Mouse (Mus musculus): Measurements from ENCODE around the gene Abhd14b.

Abhd14b gene

DNA sequence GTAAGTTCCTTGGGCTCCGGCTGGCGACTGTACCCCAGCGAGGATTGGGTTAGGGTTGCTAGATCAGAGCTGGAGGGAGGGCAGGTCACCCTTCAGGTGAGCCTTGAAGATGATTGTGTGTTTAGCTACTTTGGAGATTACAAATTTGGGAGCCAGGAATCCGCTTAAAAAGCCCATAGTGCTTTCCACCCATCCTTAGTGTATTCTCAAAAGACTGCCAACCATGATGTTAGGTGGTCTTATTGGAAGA is 17.3 kb upstream of the Abhd14b start:
- DNase-seq = no peak

DNA sequence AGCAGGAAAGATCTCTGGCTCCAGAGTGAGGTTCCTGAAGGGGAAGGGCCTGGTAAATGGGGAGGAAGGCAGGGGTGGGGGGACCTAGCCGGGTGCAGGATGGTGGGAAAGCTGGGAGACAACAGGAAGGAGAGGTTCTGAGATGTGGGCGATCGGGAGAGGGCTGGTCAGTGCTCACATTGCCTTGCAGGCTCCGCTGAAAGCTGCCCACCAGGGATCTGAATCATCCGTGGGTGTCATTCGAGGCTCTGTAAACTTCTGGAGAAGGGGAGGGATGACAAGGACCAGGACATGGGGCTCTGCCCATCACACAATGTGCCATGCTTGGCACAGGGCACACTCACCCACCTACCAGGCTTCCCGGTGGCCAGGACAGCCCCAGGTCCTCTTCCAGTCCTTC is 13.9 kb upstream of the Abhd14b start:
- no peak for DNase-seq

DNA sequence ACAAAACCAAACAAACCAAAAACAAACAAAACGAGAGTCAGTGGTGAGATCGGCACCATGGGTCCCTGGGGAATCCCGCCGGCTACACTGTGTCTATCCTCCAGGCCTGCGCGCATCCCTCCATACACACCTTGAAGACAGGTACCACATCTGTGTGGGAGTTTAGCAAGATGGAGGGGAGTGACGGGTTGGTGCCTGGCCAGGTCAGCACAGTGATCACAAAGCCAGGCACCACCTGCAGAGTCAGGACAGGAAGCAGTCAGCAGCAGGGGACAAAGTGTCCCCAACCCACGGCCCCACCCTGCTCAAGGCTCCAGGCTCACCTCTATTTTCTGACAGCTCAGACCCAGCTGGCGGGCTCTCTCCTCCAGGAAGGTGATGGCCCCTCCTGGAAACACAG is 10.7 kb upstream of the Abhd14b start:
- no peak for DNase-seq

DNA sequence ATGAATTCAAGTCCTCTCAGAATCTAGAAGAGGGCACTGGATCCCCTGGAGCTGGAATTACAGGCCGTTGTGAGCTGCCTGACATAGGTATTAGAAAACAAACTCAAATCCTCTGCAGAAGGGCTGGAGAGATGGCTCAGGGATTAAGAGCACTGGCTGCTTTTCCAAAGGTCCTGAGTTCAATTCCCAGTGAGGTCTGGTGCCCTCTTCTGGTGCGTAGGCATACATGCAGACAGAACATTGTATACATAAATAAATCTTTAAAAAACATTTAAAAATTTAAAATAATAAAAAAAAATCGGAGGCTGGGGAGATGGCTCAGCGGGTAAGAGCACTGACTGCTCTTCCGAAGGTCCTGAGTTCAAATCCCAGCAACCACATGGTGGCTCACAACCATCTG is 4.6 kb upstream of the Abhd14b start:
- no peak for DNase-seq

DNA sequence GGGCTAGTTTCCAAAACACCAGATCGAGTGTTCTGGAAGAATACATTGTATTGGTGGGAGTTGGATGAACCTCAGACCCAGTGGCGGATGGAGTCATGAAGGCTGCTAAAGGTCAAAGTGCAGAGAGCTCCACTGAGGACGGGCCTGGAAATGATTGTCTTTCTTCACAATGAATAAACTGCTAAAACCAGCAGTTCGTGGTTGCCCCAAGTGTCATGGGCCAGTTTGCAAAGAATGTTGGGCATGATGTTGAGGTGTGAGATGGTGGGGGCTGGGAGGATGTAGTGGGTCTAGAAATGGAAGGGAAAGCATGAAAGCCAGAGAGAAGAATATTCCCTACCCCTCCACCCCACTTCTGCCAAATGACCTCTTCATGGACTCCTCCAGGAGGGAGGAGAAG is 2.4 kb upstream of the Abhd14b start:
- no peak for DNase-seq

DNA sequence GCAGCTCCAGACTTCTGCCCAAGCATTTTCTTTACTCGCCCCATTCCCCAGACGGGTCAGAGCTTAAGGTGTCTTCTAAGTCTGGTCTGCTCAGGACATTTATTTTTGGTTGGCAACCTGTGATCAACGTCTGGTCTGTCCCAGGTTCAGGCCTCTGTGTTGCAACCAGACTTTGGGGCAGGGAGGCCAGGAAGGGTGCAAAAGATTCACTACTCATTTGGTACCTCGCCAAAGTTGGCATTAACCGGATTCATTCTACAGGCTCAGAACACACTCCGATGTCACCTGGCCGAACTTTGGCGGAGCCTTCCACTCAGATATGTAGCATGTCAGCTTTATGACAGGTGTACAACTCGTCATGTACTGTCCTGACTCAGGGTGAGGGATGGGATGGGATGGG is 692 bp downstream of the Abhd14b start:
- DNase-seq = no peak

DNA sequence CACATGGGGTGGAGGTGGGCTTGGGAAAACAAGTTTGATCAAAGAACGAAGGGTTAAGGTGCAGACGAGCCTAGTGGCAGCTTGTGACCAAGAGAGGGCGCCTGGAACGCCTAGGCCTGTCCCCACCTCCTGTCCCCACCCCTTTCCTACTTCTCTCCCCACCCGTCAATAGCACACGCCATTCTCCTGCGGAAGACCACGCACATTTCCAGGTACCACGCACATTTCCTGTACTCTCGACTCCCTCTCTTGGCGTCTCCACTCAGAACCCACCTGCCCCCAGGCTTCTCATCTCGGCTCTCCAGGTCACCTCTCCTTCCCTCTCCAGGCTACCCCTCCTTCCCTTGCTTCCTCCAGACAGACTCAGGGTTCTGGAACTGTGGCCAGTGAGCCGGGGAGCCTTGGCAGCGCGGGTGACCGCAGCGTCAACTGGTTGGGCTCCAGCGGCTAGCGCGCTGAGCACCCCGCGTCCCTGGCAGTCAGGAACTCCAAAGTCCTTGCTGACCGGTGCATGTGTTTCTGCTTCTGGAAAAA is 1.3 kb downstream of the Abhd14b start:
- peak; percentile 79 to 88 for DNase-seq

DNA sequence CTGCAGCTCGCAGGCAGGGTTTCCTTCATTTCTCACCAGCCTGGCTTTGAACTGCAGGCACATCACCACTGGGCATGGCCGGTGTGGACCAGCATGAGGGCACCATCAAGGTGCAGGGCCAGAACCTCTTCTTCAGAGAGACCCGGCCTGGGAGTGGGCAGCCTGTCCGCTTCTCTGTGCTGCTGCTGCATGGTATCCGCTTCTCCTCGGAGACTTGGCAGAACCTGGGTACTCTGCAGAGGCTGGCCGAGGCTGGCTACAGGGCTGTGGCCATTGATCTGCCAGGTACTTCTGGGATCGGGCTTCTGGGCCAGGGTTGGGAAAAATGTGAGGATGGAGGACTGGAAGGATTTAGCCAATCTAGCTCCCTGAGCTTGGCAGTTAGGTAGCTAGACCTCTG is 2.7 kb downstream of the Abhd14b start:
- DNase-seq = no peak

DNA sequence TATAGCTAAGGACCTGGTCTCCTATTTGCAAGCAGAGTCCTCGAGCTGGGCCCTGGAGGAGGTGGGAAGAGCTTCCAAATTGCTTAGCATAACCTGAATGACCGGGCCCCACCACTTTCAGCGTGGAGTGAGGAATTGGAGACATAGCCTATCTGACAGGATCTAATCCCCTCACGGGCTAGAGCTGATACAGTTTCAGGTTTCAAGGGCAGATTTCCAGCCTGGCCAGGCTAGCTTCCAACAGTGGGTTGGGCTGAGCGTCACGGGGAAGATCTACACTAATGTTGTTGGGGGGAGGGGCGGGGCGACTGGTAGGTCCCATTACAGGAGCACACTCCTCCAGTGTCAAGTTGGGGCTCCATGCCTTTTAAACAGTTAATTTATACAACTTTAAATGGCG is 3.4 kb downstream of the Abhd14b start:
- peak; percentile 85 to 89 for DNase-seq

DNA sequence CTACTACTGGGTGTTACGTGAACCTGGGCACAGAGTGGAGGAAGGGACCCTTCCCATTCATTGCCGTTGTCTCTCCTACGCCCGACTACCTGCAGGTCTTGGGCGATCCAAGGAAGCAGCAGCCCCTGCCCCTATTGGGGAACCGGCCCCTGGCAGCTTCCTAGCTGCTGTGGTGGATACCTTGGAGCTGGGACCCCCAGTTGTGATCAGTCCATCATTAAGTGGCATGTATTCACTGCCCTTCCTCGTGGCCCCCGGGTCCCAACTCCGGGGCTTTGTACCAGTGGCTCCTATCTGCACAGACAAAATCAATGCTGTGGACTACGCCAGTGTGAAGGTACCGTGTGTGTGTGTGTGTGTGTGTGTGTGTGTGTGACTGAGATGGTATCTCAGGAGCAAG is 4.0 kb downstream of the Abhd14b start:
- DNase-seq = no peak

DNA sequence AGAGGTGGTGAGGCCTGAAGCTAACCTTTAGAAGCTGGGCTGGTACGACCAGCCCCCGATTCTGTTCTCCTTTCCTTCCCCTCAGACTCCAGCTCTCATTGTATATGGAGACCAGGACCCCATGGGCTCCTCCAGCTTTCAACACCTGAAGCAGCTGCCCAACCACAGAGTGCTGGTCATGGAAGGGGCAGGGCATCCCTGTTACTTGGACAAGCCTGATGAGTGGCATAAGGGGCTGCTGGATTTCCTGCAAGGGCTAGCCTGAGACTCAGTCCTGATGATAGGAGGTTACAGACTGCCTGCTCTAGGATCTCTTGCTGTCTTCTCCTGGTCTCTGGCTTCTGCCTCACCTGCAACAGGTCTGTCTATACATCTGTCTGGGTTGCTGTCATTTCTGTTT is 4.6 kb downstream of the Abhd14b start:
- DNase-seq = no peak

DNA sequence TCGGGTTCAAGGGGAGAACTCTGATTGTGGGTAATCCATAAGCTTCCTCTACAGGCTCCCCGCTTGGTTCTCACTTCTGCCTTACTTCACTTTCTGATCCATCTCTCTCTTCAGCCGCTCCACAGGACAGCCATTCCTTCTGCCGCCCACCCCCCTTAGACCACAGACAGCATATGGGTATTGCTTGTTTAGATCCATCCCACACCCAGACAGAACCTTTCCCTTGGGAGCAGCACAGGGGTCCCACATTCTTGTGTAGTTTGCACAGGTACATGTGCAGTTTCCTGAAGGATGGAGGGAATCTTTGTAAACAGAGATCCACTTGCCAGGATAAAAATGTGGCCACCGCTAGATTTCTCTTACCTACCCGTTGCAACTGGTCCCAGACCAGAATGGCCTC is 5.1 kb downstream of the Abhd14b start:
- DNase-seq = no peak

DNA sequence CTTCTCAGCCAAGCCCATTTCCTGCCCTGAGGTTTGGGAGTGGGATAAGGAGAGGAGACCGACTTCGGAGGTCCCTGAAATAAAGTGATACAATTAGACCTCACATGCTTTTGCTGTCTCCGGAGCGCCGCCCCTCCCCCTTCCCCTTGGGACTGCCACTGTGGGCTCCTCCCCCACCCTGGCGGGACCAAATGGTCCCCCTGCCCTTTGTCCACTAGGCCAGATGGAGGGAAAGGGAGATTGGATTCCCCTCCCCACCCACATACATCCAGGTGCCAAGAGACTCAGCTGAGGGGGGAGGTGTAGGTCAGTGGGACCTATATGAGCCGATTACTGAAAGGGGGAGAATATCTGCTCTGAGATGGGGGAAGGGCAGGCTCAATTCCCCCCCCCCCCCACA is 5.6 kb downstream of the Abhd14b start:
- peak; percentile 77 to 85 for DNase-seq

DNA sequence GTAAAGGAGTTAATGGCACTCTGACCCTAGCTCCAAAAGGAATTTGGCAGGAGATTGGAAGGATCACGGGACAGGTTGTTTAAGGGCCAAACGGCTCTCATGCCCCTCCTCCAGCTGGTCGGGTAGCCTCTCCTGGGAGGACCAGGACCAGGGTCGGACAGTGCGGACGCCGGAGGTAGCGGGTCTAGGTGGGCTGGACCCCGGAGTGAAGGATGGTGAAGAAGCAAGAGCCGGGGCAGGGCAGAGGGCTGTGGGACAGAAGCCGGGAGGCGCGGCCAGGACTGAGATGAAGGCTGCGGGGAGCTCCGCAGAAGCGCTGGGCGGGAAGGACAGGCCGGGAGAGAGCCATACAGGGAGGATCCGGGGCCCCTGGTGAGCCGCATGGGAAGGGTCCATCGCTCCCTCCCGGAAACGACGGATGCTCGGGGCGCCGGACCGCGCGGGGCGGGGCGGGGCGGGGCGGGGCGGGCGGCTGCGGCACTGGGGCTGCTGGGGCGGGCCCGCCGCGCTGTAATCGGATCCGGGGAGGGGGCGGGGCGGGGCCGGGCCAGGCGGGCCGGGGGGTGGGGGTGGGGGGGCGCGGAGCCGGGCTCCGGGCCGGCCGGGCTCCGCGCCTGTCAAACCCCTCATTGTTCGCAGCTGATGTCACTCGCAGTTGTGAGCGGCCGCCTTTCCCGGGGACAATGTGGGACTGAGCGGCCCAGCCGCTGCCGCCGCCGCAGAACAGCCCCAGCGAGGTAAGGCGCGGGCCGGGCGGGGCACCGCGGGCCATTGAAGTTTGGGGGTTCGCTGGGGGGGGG is 6.2 kb downstream of the Abhd14b start, which contains the start of gene Pcbp4:
Gene Pcbp4, plus strand, starts transcription at position 21 of the 800 bp plus-strand sequence.
- DNase-seq = peak; percentile 77 to 84

DNA sequence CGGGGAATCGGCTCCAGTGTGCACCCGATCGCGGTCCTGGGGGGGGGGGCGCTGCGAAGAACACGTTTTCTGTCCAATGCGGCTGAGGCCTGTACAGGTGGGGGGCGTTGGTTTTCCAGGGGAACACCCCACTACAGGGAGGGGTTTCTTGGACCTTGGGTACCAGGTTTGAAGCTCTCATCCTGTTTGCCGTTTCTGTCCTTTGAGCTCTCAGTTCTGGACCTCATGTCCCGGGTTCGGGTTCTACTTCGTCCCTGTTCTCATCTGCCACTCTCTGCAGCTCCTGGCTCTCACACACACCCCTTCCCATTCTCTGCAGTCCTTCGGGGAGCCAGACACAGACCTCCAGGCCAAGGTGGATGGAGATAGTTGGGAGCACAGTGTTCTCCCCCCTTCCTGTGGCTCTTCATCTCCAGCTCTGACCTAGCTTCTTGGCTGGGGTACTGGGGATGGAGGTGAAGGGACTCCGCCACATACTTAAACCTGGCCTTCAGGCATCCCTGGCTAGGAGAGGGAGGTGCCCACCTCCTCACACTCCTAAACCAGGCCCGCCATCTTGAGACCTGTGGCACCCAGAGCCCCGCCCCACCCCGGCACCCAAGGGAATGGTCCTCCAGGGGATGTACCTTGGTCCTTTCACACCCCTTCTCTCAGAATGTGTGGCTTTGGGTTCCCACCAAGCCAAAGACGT is 7.0 kb downstream of the Abhd14b start:
- peak in 1 of 2 experiments; percentile 59 for DNase-seq

DNA sequence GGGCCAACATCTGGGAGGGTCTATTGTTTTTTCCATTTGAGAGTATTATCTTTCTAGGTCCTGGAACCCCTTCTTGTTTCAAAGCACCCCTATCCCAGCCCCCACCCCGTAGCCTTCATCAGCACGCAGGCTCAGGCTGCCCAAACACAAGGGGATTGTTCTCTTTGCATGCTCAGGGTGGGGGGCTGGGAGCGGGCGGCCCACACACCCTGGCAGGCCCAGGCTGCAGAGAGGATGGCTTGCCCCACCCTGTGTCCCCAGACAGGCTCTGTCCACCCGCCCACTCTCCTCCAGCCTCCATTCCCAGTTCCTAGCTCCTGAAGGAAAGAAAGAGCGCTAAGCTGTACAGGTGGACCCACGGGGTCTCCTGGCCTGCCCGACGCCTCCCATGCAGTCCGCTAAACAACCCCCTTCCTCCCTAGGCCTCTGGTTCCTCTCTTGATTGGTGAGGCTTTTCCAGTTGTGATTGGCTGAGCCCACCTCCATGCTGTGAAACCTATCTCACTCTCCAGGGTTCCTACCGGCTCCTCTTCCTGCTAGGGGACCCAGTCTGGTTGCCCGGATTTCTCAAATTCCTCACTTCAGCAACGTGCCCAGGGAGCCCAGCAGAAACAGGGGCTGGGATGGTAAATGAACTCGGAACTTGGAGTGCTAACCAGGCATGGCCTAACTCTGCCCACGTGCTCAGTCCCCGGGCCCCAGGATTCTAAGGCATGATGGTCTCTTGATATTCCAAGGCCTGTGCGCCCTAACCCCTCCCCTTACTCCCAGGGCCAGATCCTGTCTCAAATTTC is 7.8 kb downstream of the Abhd14b start:
- peak in 1 of 2 experiments; percentile 47 for DNase-seq

DNA sequence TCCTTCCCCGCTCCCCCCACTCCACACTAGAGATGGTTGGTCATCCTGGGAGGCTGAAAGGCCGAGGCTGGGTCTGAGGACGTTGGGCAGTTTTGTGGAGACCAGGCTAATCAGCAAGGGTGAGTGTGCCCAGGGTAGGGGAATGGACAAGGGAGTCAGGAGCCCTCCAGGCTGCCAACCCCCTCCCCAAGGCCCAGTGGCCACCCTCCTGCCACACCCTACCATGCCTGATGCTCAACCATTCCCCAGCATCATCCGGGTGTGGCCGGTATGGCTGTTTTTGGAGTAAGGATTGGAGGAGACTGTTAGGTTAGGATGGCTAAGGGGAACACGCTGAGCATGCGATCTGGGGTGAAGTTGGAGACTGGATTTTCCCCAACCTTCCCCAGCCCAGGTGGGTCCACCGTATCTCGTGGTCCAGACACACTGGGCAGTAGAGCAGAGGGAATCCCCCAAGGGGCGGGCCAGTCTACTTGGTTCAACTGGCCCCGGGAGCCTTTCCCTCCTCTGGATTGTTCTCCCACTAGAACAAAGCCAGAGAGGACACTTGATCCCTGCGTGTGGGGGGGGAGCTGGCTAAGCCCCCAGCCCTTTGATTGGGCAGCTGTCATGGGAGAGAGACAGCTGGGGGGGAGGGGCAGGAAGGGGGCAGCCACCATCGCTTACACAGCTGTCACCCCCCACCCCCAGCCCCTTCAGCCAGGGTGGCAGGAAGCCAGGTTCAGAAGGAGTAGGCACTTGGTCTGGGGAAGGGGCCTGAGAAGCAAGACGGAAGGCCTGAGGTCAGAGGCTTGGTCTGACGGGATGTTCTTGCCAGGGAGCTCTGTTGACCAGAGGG is 9.3 kb downstream of the Abhd14b start:
- peak; percentile 44 to 57 for DNase-seq

DNA sequence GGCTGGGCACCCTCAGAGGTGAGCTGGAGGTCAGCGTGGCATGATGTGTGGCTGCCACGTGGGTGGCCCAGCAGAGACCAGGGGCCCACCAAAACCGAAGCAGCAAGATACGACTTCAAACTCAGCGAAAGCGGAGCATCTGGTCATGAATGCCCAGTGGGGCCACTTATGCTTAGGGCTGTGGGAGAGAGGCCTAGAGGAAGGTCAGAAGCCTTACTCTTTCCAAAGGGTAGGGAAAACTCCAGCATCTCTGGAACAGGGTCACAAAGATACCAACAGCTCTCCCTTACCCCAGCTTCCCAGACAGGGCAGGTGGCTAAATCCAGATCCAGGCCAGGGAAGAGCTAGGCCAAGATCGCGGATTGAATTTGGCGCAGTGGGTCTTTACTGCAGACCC is 9.9 kb downstream of the Abhd14b start:
- DNase-seq = no peak

DNA sequence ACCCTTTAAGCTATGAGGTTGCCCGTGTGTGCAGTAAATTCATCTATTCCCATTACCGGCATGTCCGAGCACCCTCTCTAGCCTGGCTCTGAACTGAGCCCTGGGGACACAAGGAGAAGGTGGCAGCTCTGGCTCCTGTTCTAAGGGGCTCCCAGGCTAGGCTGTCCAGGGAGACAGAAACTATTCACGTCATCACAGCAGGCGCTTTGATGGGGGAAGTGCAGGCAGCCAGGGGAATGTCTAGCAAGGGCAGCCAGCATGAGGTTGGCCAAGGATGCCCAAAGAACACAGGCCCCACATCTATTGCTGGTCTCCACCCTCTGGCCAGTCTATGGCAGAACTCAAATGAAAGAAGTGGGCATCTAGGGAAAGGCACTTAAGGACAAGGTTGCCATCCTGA is 10.7 kb downstream of the Abhd14b start:
- DNase-seq = no peak

DNA sequence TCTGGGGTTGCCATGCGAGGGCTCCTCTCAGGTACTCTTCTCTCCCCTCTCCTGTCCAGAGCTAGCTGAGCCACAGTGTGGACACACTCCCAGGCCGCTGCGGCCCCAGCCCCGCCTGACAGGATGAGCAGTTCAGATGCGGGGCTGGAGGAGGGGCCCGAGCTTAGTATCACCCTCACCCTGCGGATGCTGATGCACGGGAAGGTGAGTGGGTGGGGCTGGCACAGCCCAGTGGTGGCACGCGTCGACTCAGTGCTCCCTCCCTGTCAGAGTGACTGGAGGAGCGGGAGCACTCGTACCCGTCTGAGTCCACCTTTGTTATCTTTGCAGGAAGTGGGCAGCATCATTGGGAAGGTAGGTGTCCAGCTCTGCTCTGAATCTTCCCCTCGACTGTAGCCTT is 12.7 kb downstream of the Abhd14b start:
- DNase-seq = no peak

DNA sequence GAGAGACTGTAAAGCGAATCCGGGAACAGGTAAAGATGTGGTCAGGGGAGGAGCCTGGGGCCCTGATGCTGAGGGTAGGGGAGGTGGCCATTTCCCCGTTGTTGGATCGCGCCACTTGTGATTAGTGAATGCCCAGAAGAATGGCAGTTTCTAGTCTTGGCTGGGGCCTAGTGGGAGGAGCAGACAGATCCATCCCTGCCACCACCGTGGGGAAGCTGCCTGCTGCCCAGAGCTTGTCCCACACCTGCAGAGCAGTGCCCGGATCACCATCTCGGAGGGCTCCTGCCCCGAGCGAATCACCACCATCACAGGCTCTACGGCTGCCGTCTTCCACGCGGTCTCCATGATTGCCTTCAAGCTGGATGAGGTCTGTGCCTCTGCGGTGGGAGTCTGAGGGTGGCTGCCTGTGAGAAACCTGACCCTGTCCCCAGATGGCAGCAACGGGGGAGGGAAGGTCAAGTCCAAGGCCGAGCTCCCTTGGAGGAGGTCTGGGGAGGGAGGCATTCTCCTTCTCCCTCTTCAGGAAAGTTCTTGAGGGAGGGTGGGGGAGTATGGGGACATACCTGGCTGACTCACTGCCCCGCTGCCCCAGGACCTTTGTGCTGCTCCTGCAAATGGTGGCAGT is 13.3 kb downstream of the Abhd14b start:
- peak in 1 of 2 experiments; percentile 53 for DNase-seq

DNA sequence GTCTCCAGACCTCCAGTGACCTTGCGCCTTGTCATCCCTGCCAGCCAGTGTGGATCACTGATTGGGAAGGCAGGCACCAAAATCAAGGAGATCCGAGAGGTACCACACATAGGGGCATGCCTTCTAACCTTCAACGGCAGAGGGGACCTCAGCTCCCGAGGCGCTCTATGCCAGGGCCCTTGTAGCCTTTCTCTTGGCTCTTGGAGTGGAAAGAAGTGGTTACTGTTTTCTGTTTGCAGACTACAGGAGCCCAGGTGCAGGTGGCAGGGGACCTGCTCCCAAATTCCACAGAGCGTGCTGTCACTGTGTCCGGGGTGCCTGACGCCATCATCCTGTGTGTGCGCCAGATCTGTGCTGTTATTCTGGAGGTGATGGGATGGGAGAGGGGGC is 13.8 kb downstream of the Abhd14b start:
- no peak for DNase-seq

All from kidney, postnatal 4 days (tissue).